Mouse (Mus musculus) thymus, postnatal 0 days (tissue): Measurements from ENCODE around the gene Adap1. TPM values are rescaled to one million over a fixed set of nuclear protein-coding genes. Genes with fewer than 3 reads are reported as not detected.

Source experiments
- DNase-seq: peaks from one replicate; pipeline ENCODE4 v3.0.0-alpha.2; 2015; ENCODE audit warnings: low spot score
- polyA plus RNA-seq: library from polyadenylated mRNA; unstranded; fragments of >200 nt; fragmentation: Nextera tagmentation; extraction: Ambion mirVana; gene quantifications from 2 replicates; pipeline ENCODE4 v1.2.1, GENCODE M21; 2015

The Adap1 gene
- polyA plus RNA-seq: 3.1 TPM in 2 replicates

GRCm38 (mm10) chr5:139325395-139325966 is at the start of gene Adap1:
Adap1 (minus strand) TSS chr5:139325622.
- peak; percentile 64 for DNase-seq

GRCm38 (mm10) chr5:139374841-139375240 is 49.4 kb upstream of the Adap1 start:
- DNase-seq: no peak

GRCm38 (mm10) chr5:139373889-139374444 is 48.5 kb upstream of the Adap1 start:
- no peak for DNase-seq

- no peak for DNase-seq
Measured at GRCm38 (mm10) chr5:139373126-139373525, 47.7 kb upstream of the Adap1 start.

- peak; percentile 88 for DNase-seq
Measured at GRCm38 (mm10) chr5:139371631-139372401, 46.4 kb upstream of the Adap1 start.

- DNase-seq: no peak
Measured at GRCm38 (mm10) chr5:139371118-139371517, 45.7 kb upstream of the Adap1 start.

DNA sequence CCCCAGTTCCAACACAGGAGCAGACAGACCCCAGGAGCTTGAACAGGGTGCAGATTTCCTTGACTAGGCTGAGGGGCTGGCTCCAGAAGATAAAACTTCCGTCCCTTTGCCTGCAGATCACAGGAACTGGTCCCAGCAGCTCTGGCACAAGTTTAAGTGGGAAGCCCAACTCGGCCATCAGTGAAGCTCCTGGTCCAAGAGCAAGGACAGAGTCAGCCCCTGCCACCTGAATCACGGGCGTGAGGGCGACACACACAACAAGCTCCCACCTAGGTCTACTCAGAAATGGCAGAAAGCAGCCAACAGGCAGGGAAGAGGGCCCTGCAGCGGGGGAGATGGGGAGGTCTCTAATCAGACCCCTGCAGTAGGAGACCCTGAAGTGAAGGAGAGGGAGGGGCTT is 44.9 kb upstream of the Adap1 start:
- DNase-seq: no peak

DNA sequence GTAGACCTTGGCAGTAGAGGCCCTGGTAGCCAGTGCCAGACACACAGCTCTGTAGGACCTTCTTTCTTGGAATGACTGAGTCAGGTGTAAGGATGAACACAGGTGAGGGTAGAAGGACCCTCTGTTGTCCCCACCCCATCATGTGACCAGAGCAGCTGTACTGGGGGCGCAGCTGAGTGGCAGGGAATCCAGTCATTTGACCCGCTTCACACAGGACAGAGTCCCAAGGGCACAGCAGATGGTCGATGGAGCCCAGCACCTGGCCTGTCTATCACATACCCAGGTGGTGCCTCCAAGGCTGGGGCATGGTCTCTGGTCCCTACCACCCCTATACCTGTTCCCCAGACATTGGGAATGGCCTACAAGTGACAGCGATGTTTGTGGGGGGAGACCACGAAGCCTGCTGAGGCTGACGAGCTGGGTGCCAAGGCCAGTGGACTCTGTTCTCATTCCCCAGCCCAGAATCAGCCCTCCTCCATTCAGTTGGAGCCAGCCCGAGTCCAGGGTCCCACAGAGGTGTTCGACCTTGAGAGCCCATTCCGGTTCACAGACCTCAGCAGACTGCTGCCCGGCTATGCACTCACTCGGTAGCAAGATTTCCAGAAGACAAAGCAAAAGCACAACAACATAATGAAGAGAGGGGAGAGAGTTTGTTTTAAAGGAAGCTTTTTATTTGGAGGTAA is 43.4 kb upstream of the Adap1 start:
- no peak for DNase-seq

- no peak for DNase-seq
Measured at GRCm38 (mm10) chr5:139367884-139368458, 42.5 kb upstream of the Adap1 start.

- no peak for DNase-seq
Measured at GRCm38 (mm10) chr5:139366484-139366883, 41.1 kb upstream of the Adap1 start.

- no peak for DNase-seq
Measured at GRCm38 (mm10) chr5:139365827-139366226, 40.4 kb upstream of the Adap1 start.

DNA sequence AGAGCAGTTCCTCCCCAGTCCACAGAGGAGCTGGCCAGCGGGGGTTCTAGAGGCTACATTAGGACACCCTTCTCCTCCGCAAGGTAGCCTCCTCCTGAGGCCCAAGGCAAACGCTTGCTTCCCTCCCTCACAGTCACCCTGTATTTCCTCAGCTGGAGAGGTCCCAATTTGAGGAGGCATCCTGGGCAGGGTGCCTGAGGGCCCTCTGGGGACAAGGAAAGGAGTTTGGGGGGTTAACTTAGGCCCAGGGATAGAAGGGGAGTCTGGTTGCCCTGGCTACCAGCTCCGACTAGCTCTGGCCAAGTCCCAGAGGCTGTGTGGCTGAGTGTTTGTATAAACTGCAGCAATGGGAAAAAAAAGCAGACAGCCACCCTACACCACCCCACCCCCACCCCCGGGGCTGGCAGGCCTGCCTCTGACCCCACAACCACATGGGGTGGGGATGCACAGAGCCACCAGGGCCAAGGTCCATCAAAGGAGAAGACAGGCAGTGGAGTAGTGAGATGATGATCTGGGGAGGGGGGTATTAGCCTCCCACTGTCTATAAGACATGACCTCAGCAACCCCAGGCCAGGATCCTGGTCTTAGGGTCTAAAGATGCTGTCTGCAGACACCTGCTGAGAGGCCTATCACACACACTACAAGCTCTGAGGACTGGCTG is 39.6 kb upstream of the Adap1 start:
- DNase-seq: no peak

GRCm38 (mm10) chr5:139364260-139364910 is 39.0 kb upstream of the Adap1 start:
- DNase-seq: peak; percentile 82

DNA sequence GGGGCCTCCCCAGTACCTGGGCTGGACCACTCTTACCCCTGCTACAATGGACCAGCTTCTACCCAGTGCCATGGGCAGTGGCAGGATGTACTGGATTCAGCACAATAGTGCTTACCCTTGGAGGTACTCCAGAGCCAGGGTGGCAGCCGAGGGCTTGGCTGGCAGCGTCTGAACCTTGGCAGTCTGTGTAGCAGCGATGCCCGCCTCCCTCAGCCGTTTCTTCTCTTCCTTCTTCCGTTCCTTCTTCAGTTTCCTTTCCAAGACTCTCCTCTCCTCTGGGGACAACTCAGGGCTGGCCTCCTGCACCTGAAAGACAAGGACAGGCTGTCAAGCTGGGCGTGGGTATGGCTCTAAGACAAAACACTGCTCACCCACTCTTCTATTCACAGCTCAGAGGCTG is 38.4 kb upstream of the Adap1 start:
- no peak for DNase-seq

DNA sequence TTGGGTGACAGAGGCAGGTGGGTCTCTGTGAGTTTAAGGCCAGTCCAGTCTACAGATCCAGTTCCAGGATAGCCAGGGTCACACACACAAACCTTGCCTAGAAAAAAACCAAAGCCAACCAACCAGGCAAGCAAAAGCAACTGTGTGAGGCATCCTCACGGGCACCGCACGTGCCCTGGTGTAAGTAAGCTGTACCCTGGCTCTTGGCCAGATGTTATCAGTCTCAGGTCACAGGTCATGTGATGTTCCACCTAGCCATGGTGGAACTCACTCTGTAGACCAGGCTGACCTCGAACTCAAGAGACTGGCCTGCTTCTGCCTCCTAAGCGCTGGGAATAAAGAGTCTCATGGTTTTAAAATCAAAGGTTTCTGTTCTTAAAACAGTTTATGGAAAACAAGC is 33.8 kb upstream of the Adap1 start:
- no peak for DNase-seq

DNA sequence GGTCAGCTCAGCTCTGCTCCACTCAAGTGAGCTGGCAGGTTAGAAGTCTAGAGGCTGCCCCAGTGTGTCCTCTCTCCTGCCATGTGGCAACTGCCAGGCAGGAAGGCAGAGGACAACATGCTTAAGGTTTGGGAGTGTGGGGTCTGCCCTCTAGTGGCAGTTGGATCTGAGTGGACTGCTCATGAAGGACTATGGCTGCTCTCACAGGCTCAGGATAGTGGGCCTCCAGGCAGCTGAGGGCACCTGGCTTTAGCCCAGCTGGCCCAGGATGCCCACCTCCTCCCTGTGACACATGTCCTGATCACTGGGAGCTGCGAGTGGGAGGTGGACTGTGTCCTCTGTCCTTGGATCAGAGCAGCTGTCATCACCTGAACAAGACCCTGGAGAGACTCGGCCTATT is 33.2 kb upstream of the Adap1 start:
- peak; percentile 66 for DNase-seq

GRCm38 (mm10) chr5:139355235-139355772 is 29.9 kb upstream of the Adap1 start:
- DNase-seq: peak; percentile 63

- DNase-seq: no peak
Measured at GRCm38 (mm10) chr5:139353946-139354345, 28.5 kb upstream of the Adap1 start.

DNA sequence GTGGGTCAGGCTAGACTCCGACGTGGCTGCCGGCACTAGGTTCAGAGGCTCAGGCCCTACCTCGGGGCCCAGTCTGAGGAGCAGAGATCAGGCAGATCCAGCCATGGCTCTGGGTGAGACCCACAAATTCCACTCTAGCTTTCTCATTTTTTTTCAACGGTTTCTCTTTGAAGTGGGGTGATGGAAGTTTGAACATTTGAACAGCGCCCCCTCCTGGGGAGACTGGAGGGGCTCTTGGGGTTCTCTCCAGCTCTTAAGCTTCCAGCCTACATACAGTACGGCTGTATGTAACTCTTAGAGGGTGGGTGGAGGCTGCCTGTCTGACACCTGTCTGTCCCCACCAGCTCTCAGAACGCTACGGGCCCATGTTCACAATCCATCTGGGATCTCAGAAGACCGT is 28.1 kb upstream of the Adap1 start:
- peak; percentile 90 for DNase-seq

DNA sequence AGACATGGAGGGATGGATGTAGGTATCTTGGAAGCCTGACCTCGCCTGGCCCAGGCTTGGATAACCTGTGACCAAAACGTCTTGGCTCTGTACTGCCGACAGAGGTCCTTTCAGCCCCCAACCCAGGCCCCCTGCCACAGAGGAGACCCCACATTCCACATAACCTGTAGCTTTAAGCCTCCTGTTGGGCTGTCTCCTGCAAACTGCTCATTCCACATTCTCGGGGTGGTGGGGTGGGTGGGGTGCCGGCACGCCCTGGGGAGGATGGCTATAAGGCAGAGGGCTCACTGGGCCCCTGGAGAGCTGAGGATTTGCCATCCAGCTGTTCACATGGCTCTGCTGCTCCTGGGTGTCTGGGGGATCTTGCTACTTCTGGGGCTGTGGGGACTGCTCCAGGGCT is 26.9 kb upstream of the Adap1 start, which contains the start of gene Cyp2w1:
Gene Cyp2w1 (plus strand): TSS at position 301 of the 400 bp plus-strand sequence.
- DNase-seq: no peak
